Mouse (Mus musculus): ENCODE data around the gene Mdm4.
"Not testable (repeated sequence)": the region's sequence is repeated elsewhere in the genome, so short reads cannot be mapped to it uniquely, and the experiment has no call there.

Mdm4 gene

GRCm38 (mm10) chr1:133051829-133052228 is 21.5 kb upstream of the Mdm4 start:
- DNase-seq (ENCODE audit: low spot score): no peak

GRCm38 (mm10) chr1:133050001-133050431 is 19.7 kb upstream of the Mdm4 start:
- no peak for DNase-seq (ENCODE audit: low spot score)

DNA sequence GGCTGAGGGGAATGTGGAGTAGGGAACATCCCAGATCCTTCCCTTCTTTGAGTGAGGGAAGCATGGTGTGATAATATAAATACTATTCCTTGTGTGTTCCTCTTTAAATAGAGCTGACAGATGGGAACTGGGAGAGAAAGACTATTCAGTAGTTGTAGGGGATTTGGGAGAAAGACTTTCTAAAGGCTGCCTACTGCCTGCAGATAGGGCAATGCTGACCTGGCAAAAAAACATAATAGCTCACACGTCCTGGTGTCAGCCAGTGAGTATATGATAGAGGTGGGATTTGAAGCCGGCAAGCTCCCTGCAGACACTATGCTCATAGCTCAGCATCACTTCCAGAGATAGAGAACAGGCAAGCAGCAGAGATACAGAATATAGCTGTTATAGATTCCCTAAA is 18.3 kb upstream of the Mdm4 start:
- no peak for DNase-seq (ENCODE audit: low spot score)

- DNase-seq (ENCODE audit: low spot score): no peak
Observed at GRCm38 (mm10) chr1:133047575-133047974, 17.2 kb upstream of the Mdm4 start.

DNA sequence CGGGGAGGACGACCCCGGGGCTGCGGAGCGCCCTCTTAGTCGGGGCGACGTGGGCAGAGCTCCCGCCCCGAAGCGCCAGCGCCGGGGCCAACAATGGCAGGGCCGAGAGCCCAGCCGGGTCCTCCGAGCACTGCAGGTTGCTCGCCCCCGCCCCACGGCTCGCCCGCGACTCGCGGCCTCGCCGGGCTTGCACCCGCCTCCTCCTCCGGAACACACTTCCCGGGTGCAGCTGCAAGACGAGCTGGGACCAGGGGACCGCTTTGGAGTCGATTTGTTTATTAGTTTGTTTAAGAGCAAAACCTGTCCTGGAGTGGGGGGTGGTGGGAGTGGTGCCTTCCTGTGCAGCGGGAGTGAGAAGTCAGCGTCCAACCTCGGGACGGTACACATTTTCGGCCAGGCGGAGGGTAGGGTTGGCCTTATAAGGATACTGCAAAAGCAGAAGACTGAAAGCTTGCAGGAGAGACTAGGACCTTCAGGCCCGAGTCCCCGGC is 16.1 kb upstream of the Mdm4 start:
- DNase-seq (ENCODE audit: low spot score): no peak

GRCm38 (mm10) chr1:133045861-133046440 is 15.6 kb upstream of the Mdm4 start:
- DNase-seq (ENCODE audit: low spot score): peak; percentile 36

- no peak for DNase-seq (ENCODE audit: low spot score)
Observed at GRCm38 (mm10) chr1:133045011-133045860, 14.9 kb upstream of the Mdm4 start, which contains the start of gene Pik3c2b. Pik3c2b (plus strand) TSS chr1:133045667.

DNA sequence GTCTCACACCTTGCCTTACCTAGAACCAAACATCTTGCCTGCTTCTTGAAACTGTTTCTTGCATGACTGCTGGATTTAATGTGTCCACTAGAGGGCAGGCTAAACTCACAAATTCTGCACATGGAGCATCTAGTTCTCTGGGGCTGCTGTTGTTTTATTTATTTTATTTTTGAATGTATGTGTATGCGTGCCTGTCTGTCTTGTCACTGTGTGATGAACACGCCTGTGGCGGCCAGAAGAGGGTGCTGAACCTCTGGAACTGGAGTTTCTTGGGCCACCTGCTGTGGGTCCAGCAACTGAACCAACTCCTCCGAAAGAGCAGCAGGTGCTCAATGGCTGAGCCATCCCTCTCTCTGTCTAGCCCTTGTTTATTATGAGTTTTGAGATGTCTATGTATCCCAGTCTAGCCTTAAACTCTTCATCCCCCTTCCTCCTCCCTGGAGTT is 9.2 kb upstream of the Mdm4 start:
- DNase-seq (ENCODE audit: low spot score): peak; percentile 37

- DNase-seq (ENCODE audit: low spot score): not testable (repeated sequence)
Observed at GRCm38 (mm10) chr1:133034682-133035081, 4.3 kb upstream of the Mdm4 start.

- DNase-seq (ENCODE audit: low spot score): no peak
Observed at GRCm38 (mm10) chr1:133034091-133034460, 3.7 kb upstream of the Mdm4 start.

GRCm38 (mm10) chr1:133033316-133034090 is 3.1 kb upstream of the Mdm4 start:
- peak; percentile 63 for DNase-seq (ENCODE audit: low spot score)

DNA sequence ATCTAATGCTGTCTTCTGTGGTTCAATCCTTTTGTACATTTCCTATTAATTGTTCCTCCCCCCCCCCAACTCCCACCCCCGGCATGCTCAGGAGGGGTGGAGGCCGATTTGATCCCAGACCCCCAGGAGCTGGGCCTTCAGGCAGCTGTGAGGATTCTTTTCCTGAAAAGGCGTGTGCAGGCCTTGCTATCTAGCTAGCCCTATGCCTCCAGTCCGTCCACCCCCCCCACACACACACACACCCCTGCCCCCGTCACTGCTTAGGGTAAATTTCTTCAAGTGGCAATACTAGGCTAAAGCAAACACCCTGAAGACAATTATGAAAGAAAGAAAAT is 2.6 kb upstream of the Mdm4 start:
- no peak for DNase-seq (ENCODE audit: low spot score)

GRCm38 (mm10) chr1:133029744-133030143 is 617 bp downstream of the Mdm4 start:
- no peak for DNase-seq (ENCODE audit: low spot score)

DNA sequence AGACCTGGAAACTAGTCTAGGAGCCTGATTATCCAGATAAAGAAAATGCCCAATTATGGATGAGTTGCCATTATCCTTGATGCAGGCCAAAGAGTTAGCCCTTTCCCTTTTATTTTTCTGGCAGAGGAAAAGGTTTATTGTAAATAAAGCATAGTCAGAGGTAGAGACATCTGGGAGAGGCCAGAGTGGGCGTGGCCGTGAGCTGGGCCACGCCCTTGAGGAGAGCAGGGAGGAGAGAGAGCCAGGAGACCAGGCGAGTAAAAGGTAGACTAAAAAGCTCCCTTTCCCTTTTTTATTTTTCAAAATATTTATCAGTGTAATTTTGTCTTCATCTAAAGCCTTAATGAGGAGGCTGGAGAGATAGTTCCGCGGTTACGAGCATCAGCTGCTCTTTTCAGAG is 2.4 kb downstream of the Mdm4 start:
- peak; percentile 45 for DNase-seq (ENCODE audit: low spot score)

DNA sequence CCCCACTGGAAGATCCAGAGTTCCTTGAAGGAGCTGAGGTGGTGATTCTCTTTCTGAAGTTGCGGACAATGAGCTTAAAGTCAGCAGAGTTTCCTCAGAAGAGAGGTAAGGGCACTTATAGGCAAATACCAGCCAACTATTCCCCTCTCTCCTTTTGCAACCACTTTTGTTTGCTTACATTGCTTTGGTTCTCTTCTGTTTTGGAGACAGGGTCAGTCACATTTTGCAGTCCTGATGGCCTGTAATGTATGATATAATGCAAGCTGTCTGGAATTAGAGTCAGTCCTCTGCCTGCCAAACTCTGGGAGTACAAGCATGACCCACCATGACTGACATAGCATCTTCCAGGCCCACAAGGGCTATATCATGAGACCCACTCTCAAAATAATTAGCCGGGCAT is 3.2 kb downstream of the Mdm4 start:
- no peak for DNase-seq (ENCODE audit: low spot score)

- DNase-seq (ENCODE audit: low spot score): peak; percentile 33
Observed at GRCm38 (mm10) chr1:133025796-133026190, 4.6 kb downstream of the Mdm4 start.

DNA sequence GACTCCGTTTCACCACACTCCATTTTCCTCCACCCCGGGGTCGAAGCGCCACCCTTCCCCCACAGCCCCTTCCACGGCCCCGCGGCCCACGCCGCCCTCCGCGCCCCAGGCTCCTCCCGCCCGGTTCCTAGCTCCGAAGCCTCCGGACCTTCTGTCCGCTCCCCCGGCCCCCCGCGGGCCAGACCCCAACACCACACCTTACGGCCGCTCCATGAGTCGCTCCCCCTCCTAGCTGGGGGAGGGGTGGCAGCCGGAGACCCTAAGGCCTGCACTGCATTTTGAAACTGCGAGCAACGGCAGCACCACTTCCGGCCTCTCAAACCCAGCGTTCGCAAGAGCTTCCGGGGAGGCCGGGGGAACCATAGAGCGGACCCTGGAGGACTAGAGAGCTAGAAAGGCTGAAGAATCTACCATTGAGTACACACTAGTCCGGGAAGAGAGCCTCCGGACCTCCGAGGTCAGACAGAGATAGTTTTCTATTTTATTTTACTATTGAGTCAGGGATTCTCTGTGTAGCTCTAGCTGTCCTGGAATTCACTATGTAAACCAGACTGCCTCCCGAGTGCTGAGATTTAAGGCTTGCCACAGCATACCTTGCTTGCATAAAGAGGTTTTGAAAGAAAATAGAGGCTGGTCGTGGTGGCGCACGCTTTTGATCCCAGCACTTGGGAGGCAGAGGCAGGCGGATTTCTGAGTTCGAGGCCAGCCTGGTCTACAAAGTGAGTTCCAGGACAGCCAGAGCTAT is 5.1 kb downstream of the Mdm4 start:
- DNase-seq (ENCODE audit: low spot score): peak; percentile 84

DNA sequence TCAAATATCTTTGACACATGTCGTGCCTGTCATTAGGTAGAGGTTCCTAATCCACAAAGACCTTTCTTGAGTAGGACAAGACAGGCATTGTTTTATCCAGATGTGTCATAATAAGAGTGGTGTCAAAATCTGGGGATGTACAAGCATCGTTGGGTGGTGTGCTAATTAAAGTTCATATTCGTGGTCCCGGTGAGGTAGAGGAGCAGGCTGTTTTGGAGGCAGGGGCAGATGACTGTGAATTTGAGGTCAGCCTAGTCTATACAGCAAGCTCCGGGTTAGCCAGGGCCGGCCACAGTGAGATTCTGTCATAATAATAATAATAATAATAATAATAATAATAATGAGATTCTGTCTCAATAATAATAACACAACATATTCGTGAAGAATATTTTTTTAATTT is 5.9 kb downstream of the Mdm4 start:
- DNase-seq (ENCODE audit: low spot score): no peak

DNA sequence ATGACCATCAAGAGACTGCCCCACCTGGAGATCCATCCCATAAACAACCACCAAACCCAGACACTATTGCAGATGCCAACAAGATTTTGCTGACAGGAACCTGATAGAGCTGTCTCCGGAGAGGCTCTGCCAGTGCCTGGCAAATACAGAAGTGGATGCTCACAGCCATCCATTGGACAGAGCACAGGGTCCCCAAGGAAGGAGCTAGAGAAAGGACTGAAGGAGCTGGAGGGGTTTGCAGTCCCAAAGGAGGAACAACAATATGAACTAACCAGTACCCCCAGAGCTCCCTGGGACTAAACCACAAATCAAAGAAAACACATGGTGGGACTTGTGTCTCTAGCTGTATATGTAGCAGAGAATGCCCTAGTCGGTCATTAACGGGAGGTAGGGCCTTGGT is 6.6 kb downstream of the Mdm4 start:
- not testable (repeated sequence) for DNase-seq (ENCODE audit: low spot score)

DNA sequence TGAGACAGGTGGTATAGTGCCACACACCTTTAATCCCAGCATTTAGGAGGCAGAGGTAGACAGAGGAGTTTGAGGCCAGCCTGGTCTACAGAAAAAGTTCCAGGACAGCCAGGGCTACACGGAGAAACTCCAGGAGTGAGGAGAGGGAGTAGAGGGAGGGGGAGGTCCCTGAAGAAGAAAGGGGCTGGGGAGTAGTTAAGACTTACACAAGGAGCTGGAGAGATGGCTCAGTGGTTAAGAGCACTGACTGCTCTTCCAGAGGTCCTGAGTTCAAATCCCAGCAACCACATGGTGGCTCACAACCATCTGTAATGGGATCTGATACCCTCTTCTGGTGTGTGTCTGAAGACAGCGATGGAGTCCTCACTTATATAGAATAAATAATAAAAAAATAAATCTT is 8.4 kb downstream of the Mdm4 start:
- not testable (repeated sequence) for DNase-seq (ENCODE audit: low spot score)

- no peak for DNase-seq (ENCODE audit: low spot score)
Observed at GRCm38 (mm10) chr1:133021391-133021790, 9.0 kb downstream of the Mdm4 start.
